Mouse (Mus musculus) gastrocnemius, adult 18-20 months (tissue): ENCODE results near the gene Hist1h2bg. TPM values are rescaled to one million over a fixed set of nuclear protein-coding genes. Genes with fewer than 3 reads are reported as not detected.
"Not testable (repeated sequence)": the region's sequence is repeated elsewhere in the genome, so short reads cannot be mapped to it uniquely, and the experiment has no call there.

Experiments
- DNase-seq: peaks from one replicate; pipeline ENCODE4 v3.0.0; 2021; ENCODE audit warnings: low spot score
- total RNA-seq, 2 experiments: library from RNA; stranded (reverse); gene quantifications; 2 replicates each; pipeline ENCODE4 v1.2.3; 2021

The Hist1h2bg gene
- total RNA-seq, 2 experiments from 2014 or later, result 2.2 to 3.7 TPM

DNA sequence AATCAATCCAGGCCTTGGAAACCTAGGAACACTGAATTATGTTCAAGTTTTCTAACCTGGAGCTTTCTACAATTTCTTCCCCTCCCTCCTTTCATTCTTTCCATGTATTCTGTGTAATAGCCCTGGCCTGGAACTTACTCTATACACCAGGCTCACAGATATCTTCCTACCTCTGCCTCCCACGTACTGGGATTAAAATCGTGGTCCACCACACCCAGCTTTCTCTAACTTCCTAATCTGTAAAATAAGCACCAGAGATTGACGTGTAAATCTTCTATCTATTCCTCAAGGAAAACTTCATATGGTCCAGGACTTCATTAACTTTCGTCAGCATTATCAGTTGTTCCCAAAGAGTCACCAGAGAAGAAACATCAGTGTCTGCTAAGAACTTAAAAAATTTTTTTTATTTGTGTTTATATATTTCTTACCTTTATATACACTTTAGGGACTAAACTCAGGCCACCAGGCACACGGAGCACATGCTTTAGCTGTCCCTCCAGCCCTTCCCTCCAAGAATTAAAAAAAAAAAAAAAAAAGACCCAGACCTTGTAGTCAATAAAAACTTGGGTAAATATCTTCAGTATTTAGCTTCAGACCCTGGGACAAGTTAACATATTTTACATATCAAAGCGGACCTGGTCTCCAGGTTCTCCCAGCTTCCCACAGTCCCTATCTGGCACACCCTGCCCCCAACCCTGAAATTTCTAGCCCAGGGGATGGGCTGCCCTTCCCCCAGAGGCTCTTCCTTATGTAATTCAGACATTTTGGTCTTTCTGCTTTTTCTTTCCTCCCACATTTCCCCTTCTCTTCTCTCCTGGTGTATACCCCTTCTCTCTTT, 11.2 kb downstream of the Hist1h2bg start:
- DNase-seq, result no peak

DNA sequence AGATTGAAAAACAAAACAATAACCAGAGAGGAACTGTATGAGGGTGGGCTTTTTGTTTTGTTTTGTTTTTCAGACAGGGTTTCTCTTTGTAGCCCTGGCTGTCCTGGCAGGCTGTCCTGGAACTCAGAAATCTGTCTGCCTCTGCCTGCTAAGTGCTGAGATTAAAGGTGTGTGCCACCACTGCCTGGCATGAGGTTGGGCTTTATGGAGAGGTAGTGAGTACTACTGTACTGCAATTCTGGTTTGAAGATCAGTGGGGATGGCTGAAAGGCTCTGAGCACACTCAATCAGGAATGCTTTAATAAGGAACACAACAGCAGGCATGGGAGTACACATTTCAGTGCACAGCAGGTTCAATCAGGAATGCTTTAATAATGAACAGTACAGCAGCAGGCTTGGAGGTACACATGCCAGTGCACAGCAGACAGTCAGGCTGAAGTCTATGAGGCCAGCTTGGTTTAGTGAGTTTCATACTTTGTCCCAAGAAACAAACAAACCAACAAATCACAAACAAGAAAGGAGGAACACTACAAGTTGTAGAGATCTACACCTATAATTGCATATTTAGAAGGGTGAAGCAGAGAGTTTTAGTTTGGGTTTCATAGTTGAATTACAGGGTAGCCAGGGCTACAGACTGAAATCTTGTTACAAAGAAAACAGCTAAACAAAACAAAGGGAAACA, 12.3 kb downstream of the Hist1h2bg start:
- DNase-seq, result no peak

DNA sequence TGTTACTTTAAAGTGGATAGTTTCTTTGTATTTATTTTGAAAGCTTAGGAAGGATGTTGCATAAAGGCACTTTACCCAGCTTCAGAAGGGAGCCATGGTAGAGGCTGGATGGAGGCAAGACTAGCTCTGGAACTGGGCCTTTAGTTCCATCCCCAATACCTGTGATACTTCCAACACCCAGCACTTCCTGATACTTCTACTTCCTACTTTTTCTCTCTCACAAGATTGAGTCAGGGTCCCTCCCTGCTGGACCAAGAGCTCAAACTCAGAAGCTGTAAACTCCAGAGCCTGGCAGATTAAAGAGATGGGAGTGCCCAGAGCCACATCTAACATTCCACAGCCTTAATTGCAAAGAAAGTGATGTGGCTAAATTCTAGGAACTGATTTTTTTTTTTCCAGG, 13.1 kb downstream of the Hist1h2bg start:
- DNase-seq, result no peak

DNA sequence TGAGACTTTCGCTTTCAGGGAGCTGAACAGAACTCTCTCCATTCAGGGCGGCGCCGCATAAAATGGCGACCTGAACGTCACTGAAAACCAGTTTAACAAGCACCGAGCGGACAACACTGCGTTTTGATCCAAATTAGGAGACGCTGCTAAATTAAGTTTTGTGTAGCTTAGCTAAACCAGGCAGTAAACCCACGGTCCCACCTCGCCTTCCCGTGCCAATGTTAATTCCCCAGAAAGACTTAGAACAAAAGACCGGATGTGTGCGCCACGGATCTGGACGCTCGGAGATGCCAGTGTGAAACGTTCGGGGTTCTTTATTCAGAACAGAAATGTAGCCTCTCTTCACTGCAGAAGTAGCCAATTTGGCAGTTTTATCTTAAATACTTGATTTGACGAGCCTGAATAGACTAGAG, 13.8 kb downstream of the Hist1h2bg start:
- peak; percentile 62 for DNase-seq

DNA sequence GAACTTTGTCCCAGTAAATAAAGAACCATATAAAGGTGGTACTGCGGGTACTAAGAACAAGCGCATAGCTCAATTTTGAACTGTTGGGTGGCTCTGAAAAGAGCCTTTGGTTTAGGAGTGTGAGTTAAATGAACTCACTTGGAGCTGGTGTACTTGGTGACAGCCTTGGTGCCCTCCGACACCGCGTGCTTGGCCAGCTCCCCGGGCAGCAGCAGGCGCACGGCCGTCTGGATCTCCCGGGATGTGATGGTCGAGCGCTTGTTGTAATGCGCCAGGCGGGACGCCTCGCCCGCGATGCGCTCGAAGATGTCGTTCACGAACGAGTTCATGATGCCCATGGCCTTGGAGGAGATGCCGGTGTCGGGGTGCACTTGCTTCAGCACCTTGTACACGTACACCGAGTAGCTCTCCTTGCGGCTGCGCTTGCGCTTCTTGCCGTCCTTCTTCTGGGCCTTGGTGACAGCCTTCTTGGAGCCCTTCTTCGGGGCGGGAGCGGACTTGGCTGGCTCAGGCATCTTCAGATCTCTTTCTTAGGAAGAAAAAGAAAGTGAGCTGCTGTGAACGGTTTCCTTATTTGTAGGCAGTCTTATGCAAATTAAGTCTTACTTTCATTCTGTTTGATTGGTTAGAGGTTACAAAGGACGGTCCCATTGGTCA, 14.4 kb downstream of the Hist1h2bg start:
- peak; percentile 72 for DNase-seq

DNA sequence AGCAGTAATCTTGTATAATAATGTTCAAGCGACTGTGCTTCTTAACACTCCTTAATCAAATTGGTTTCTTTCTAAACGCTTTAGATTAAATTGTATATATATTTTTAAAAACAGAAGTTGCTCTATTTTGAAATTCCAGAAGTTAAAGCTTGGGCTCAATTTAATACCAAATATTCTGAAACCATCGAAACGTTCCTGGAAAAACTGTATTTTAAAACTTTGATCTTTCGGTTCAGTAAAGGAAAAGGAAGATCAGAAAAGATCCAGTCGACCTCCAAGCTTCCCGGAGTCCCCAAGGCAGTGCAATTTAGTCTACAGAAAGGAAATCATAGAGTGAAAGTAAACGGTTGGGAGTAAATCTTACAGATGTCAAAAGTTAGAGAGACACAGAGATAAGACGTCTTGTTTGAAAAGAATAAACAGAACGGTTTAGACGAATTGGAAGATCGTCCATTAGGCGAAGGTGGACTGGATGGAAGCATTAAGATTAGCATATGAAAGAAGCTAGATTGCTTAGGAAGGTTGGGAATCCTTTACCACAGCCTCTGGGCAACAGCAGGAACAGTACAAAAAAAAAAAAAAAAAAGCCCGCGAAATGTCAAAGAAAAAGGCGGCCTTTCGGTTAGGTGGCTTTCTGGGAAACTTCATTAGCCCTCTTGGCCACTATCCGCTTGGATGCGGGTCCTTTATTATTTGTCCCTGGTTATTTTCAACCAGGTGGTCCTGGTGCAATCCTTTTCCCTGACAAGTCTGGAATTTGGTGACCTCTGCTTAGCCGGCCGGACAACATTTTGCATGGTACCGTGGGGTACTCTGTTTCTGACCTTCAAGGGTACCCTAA, 15.1 kb downstream of the Hist1h2bg start:
- no peak for DNase-seq

DNA sequence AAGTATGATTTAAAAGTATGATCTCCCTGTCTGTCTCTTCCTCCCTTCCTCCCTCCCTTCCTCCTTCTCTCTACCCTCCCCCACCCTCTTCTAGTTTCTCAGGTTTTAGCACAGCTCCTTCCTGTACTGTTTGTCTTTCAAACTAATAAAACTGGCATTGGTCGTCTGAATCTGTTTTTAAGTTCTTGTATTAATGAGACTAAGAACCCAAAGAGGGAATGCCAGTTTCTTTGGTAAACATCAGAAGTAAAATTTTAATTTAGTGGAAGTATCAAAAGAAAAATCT, 15.7 kb downstream of the Hist1h2bg start:
- DNase-seq, result no peak

DNA sequence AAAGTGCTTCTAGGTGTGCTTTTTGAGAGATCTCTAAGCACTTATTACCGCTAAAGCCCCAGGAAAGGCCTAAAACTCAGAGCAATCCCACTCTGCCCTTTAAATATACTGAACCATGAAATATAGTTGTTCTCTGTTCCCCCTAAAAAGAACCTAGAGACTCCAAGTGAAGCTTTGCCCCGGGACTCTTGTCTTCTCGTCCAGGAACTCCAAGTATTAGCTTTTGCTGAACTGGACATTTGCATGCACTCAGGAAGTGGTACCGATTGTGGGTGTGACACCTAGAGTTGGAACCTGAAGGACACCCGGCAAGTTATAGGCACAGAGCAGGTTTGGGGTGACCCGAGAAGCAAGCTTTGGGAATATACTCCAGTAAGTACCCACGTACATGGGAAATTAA, 20.0 kb downstream of the Hist1h2bg start:
- DNase-seq, result no peak

DNA sequence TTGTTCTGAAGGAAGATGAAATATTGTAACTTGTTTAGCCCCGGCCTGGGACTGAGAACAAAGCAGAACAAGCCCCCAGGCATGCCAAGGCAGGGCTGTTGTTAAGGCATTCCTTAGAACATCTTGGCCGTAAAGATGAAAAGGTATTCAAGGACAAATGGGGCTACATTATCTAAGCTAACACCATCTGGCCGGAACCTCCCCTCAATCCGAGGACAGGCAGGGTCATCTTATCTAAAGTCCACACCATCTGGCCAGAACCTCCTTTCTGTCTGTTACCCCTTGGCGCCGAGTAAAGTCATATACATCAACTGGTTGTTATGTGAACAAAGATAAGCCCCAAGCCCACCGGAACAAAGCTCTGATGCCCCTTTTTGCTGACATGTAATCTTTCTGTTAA, 20.7 kb downstream of the Hist1h2bg start:
- not testable (repeated sequence) for DNase-seq

DNA sequence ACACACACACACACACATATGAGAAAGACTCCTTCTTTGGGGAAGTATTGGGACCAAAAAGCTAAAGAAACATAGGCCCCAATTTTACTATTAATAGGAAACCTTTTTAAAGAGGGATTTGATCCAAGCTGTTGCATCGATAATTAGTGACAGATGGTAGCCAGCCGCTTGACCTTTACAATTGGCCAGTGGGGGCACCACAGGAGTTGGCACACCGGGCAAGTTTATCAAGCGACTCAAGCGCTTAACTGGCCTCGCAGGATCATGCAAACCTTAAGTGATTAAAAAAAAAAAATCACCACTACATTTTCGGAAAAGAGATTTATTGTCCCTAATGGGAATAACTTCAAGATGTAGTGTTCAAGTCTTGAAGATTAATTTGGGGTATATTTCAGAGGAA, 21.4 kb downstream of the Hist1h2bg start:
- no peak for DNase-seq

DNA sequence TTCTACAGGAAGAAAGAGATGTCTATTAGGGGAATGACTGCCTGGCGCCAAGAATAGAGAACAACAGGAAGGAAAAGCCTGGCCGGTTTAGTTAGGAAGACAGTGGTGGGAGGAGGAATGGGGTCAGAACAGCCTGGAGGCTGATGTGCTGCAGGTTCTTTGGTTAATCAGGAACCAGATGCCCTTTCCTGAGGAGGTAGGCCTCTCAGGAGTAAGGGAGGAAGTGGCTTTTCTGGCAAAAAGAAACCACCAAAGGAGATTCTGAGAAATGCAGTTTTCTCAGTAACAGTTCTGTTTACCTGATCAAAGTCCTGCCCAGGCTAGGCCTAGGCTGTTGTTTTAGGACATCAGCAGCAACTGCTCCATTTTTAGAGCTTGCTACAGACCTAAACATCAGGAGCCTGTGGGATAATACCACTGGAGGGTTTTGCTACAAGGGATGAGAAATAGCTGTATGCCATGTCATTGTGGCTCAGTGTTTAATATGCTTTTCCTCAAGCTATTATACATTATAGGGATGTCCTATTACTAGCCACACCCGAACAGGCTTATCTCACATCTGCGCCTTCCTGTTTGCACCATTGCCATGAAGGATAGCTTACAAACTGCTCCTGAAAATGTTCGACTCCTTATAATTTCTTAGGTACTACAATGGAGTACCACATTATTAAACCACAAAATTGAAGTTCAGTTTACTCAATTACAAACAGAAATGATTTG, 22.0 kb downstream of the Hist1h2bg start:
- no peak for DNase-seq

DNA sequence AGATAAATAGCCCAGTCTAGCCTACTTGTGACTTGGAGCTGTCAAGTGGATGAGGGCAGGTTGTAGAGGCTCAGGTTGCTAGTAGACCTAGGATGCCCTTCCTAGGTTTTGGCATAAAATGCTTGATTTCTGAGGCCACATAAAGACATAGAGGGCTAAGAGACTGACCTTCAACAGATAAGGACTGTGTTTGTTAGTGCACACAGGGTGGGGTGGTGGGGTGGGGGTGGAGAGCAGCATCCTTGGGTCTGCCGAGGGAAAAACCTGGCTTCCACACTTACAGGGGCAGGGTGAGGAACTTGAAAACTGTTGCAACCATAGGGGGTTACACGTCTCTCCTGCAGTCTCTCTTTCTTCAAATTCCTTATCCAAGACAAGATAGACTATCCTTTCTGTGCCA, 24.0 kb downstream of the Hist1h2bg start:
- DNase-seq, result no peak

DNA sequence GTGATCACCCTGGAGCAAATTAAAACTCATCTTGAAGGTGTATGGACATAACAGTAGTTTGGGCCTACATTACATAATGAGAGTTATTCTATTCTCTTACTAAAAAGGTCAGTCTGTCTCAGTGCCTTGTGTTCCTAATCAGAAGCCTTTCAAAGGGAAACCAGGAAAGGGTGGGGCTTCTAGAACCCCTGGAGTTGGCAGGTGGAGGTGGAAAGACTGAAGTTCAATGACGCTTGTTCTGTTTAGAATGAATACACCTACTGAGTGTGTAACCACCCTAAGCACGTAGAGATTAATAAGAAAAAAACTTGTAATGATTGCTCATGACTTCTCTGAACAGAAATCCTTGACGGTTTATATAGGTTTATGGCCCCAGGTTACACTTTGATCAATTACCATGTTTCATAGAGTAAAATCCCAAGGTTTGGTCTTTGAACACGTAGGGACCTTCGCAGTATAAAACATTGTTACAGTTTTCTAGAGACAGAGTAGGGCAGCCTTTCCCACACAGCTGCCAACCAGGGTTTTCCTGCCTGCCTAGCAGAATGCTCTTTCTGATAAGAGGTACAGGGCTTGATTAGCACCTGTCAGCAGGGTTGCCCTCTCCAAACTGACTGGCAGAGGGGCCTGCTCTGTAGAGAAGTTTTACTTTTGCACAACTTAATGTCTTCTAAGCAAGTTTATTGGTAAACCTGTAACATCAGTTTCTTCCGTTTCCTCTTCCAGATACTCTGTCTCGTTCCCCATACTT, 24.6 kb downstream of the Hist1h2bg start:
- DNase-seq, result no peak

DNA sequence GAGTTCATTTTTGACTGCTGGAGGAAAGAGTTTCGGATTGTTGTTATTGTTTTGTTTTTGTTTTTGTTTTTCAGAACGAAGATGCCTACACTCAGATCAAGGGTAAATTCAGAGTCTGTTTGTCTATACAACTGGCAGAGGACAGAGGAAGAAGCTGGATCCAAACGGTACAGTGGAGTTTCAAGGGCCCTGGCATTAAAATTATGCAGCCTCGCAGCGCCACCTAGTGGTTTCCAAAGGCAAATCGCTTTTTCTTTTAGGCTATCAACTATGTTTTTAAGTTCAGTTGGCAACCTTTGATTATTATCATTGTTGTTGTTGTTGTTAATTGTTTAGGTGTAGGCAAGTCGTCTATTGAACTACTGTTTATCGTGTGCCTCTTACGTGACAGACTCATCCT, 26.8 kb downstream of the Hist1h2bg start:
- DNase-seq, result peak; percentile 80

DNA sequence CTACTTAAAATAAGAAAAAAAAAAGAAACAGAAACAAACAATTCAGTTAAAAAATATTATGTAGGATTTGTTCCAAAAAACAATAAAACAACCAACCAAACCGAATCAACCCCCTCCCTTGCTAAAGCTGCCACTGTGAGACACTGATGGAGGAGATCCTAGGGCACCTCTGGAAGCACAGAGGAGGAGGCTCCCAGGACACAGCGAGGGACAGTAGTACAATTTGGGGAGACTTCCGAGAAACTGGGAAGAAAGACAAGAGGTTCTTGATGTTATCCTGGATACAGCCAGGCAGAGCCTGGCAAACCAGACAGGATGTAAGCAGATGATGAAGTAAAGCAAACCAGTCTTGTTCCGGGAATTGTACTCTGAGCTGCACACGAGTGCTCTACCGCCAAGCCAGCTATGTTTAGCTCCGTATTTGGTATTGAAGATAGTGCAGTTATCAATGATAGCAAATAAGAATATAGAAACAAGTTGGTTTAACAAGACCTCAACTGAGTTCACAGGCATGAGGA, 32.0 kb downstream of the Hist1h2bg start:
- DNase-seq, result no peak

DNA sequence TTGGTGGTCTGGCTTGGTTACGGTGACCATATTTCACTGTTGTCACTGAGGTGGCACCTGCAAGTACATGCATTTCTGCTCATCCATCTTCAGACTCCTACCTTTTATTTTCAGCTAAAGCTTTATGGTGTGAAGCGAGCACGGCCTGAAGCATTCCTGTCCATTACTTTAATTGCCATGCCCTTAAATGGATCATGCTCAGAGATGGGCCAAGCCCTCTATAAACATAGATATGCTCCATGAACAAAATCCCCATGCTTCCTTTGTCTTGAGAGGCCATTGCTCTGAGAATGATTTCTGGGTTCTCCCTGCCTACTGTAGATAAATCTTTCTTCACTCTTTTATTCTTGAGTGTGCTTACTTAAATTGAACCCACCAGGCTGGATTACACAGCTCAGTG, 33.3 kb downstream of the Hist1h2bg start:
- no peak for DNase-seq

DNA sequence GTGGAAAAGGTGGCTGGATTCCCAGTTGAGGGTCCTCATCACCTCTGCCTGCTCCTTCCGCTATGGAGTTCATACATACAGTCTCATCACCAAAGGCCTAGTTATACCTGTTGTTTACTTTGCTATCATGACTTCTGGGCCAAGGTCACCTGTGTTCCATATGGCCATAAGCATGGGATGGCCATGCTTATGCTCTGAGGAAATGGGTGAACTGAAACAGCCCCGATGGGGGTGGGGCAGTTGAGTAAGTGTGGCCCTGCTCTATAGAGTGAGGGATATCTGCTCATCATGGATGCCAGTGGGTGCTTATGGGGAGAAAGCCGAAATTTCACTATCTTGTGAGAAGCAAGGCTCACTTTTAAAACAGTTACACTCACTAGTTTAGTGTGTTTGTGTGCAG, 33.9 kb downstream of the Hist1h2bg start:
- DNase-seq, result no peak

DNA sequence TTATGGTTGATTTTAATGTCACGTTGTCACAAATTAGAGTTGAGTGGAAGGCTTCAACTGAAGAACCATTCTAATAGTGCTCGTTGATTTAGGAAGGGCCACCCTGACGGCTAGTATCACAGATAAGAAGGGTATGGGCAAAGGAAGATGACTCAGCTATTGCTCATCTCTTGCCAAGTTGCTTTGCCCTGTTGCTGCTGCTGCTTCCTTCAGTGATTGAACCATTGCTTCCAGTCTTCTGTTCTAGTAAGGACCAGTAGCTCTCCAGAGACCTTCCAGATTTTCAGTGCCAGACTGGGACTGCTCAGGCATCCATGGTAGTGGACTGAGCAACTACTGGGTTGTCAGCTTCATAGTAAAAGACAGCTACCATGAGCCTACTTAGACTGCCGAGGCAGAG, 38.0 kb downstream of the Hist1h2bg start:
- no peak for DNase-seq

DNA sequence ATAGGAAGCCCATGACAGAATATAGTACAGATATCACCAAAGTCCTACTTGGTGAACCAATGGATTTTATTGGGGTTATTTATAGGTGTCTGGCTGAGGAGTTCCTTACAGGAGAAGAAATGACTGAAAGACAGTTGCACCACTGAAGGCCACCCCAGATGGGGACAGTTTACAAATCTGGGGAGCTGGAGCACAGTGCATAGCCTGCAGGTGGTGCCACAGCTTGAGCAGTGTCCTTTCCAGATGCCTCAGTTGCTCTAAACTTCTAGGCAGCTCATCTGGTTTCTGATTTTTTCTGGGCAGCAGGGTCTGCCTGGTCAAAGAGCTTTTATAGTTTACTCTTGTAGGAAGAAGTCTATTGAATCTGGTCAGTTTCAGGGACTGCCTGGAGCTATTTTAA, 38.6 kb downstream of the Hist1h2bg start:
- no peak for DNase-seq

DNA sequence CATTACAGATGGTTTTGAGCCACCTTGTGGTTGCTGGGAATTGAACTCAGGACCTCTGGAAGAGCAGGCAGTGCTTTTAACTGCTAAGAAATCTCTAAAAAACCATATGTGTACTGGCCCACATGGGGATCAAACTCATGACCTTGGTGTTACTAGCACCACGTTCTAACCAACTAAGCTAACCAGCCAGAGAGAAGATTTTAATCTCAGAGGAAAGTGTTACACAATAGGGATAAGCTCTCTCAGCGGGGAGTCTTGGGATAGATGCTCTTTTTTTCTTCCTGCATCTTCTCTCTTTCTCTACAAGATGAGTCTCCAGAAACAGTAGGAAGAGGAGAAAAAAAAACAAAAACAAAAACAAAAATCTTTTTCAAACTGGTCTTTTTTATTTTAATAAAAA, 39.2 kb downstream of the Hist1h2bg start:
- DNase-seq, result no peak
